Mouse (Mus musculus): ENCODE results near the gene Pgap3. TPM values are rescaled to one million over a fixed set of nuclear protein-coding genes. Genes with fewer than 3 reads are reported as not detected.
A peak's percentile ranks its signal among the peaks of the same experiment; 100 is the strongest.

Pgap3 gene
- 10 to 100 TPM in 1 of 2 experiments, 1 to 10 TPM in 1; 6.7 to 11.6 TPM for polyA plus RNA-seq (2017; shearing (Covaris generic))

GRCm38 (mm10) chr11:98400161-98400726 lies at the start of gene Pgap3:
Gene Pgap3 (minus strand): TSS chr11:98400490.
- peak; percentile 95 for ATAC-seq

DNA sequence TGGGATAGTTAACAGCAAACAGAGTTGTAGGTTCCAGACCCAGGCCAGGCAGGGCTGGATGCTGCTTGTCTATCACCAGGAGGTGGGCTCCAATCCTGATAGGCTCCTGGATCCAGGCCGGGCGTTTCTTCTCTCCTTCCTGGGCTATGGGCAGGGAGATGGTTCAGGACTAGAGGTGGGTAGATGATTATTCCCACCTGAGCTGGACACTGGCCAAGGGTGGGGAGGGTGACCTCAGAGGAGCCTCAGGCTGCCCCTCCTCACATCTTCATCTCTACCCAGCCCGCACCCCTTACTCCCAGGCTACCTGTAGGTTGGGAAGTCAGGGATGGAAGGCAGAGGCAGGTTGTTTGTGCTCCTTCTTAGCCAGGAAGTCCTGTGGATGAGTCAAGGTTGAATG lies 49.1 kb upstream of the Pgap3 start:
- ATAC-seq, result no peak

GRCm38 (mm10) chr11:98448191-98448790 lies 48.0 kb upstream of the Pgap3 start:
- no peak for ATAC-seq

DNA sequence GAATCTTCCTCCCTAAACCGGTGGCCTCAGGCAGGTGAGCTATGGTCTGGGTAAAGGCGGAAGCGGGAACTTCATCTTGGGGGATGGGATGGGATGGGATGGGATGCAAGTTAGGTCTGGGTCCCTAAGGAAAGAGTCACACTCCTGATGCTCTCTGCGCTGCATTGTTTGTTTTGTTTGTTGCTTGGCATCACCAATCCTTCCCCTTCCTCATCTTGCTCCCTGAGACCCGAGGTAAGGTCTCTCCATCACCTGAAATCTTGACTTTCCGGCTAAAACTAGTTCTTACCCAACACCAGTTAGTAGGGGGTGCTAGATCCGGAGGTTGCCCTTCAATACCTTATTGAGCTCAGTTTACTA lies 47.2 kb upstream of the Pgap3 start:
- no peak for ATAC-seq

DNA sequence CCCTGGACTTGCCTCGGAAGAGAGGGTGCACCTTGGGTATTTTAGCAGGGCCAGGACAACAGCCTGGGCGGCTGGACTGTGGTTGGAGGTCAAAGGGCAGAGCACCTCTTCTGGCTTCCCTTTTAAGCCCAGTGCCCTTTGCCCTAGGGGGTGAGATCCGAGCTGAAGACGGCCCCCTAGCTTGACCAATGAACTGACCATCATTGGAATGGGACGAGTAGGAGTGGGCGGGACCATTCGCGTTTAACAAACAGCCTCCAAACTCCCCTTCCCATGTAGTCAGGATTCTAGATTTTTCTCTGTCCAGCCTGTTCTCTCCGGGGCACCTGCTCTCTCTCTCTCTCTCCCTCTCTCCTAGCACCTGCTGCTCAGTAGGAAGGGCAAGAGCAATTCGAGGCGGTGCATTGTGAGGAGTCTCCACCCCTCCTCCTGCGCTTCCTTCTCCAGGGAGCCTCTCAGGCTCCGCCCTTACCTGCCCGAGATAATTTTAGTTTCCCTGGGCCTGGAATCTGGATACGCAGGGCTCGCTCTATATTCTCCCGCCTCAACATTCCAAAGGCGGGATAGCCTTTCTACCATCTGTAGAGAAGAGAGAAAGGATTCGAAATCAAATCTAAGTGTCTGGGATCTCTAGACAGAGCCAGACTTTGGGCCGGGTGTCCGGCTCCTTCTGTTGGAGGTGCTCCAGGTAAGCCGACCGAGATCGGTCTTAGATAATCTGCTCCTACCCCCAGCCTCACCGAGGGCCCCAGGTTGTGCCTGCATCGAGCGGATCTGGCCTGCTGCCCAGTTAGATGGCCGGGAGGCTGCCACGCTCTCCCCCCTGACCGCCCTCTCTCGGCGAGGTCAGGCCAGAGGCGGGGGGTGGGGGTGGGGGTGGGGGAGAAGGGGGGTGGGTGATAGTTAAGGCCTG lies 46.5 kb upstream of the Pgap3 start:
- ATAC-seq, result no peak

- no peak for ATAC-seq
Measured at GRCm38 (mm10) chr11:98446213-98446561, 45.9 kb upstream of the Pgap3 start, which contains the start of gene Grb7. Gene Grb7 (plus strand): TSS chr11:98446394.

- no peak for ATAC-seq
Measured at GRCm38 (mm10) chr11:98445679-98446078, 45.4 kb upstream of the Pgap3 start.

GRCm38 (mm10) chr11:98445238-98445637 lies 44.9 kb upstream of the Pgap3 start:
- ATAC-seq, result no peak

GRCm38 (mm10) chr11:98443688-98444087 lies 43.4 kb upstream of the Pgap3 start:
- ATAC-seq, result no peak

DNA sequence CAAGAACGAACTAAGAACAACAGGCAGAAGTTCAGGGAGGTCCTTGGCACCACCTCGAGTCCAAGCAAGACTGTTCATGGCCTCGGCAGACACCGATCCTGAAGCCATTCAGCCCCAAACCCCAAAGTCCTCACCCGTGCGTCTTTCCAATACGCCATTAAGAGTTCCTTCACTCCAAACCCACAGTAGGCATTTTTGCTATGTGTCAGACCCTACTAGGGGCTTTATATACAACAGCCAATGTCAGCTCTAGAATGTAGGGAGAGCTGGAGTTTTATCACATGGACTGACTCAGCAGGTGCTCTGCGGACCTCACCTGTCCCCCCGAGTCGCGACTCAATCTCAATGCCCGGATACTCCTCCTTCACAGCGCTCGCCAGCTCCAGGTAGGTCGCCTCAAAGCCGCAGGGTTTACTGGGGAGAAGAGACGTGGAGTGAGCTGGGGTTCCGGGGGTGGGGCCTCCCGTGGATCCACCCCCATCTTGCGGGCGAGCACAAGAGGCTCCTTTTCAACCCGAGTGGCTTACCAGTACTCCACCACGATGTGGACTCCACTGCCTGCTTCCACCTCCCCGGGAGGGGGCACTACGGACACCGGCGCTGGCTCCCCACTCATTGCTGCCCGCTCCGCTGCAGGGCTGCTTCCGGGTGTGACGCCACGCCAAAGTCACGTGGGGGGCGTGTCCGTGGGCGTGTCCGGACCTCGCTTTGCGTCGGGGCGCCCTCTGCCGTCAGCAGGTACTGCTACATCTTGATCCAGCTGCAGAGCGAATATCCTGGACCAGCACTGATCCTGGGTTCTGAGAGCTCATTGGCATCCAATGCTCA lies 38.3 kb upstream of the Pgap3 start, which contains the start of gene Mien1:
Gene Mien1, minus strand, starts transcription at position 661 of the 828 bp plus-strand sequence.
- ATAC-seq, result peak; percentile 92

GRCm38 (mm10) chr11:98437441-98437840 lies 37.2 kb upstream of the Pgap3 start:
- ATAC-seq, result no peak

GRCm38 (mm10) chr11:98435723-98436122 lies 35.4 kb upstream of the Pgap3 start:
- no peak for ATAC-seq

DNA sequence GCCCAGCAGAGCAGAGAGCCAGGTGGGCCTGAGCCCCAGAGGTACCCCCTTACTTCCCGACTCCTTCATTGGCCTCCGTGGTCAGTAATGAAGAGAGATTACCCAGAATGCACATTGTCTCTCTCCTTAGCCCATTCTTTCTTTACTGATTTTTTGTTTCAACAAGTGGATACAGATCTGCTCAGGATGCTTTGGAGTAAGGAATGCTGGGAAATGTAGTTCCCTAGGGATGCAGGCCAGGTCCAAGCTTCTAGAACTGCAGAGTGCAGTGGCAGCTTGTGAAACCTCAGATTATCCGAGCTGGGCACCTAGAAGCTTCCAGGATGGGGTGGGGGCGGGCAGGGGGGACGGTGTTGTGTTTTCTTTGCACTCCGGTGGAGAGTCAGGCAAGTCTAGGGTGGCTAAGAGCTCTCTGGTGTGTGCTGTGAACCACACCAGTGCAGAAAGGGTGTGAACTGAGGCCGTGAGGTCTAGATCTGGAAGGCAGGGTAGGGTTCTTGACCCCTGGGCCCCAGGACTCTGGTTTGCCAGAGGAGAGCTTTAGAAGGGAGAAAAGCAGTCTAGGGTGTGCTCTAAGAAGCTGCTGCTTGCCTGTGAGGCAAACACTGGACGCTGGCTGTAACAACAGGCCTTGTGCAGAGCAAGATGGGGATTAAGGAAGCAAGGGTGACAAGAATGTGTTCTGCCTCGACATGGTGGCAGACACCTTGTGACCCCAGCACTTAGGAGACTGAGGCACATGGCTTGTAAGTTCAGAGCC lies 31.6 kb upstream of the Pgap3 start:
- no peak for ATAC-seq

DNA sequence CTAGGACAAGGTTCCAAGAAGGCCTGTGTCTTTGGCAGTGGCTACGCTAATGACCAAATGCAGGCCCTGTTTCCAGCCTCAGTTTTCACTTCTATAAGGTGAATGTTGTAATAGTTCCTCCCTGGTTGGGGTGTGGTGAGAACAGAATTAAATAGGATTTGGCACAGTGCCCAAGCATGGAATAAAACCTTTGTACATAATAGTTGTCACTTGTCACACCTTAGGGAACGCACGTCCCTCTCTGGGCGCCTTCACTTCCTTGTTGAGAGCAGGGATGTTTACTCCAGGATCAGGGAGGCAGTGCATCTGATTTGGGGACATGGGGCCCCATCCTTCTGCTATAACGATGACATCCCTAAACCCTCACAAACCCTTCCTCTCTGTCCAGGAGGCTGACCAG lies 28.1 kb upstream of the Pgap3 start:
- no peak for ATAC-seq

- no peak for ATAC-seq
Measured at GRCm38 (mm10) chr11:98426592-98426991, 26.3 kb upstream of the Pgap3 start.

DNA sequence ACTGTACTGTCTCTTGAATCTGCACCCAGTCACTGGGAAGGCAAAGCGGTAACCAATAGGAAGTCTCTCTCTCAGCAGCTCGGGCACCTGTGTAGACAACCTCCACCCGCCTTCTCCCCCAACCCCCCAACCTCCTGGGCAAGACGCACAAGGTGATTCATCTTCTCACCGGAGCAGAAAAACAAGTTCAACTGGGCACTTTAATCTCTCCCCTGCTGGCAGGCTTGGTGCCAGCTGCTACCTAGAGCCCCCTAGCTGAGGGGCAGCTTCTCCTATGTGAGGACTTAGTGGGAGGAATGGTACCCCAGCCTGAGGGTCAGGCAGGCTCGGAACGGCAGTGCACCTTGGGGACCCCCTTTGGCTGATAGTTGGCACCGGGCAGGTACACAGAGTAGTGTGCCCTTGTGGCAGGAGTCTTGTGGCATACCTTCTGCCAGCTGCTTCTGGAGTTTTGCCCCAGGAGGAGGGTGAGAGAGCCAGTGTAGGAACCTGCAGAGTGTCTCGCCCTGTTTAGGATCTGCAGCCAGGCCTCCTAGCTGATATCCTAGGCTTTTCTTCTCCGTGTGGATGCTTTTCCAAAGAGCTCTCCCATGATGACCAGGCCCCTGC lies 18.8 kb upstream of the Pgap3 start:
- no peak for ATAC-seq

DNA sequence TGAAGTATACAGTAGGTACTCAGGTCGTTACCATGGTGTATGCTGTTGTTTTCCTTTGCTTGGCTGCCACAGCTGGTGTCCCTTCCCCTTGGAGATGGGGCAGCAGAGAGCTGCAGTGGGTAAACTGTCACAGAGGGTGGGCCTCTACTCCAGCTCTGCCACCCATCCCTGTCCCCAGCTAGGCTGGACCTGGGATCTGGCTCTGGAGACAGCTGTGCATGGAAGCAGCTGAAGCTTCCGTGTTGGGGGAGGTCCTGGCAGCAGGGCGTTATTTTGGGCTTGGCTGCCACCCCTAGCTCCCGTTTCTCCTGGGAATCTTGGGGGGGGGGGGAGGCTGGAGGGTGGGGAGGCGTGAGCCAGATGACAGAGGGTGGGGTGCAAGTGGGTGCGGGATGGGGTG lies 18.0 kb upstream of the Pgap3 start:
- ATAC-seq, result no peak

DNA sequence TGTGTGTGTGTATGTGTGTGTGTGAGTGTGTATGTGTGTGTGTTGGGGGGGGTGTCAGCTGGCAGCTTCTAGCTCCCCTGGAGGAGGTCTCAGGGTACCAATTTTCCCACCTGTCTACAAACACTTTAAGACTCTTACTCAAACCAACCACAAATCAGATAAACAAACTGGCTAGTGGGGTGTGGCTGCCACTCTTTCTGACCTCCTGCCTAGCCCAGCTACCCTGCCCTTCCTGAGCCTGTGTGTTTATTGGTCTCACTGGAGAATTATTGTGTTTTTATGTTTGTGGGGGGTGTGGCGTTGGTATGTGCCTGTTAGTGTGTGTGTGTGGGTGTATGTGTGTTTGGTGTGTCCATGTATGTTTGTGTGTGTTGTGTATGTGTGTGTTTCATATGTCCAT lies 16.8 kb upstream of the Pgap3 start:
- ATAC-seq, result no peak

DNA sequence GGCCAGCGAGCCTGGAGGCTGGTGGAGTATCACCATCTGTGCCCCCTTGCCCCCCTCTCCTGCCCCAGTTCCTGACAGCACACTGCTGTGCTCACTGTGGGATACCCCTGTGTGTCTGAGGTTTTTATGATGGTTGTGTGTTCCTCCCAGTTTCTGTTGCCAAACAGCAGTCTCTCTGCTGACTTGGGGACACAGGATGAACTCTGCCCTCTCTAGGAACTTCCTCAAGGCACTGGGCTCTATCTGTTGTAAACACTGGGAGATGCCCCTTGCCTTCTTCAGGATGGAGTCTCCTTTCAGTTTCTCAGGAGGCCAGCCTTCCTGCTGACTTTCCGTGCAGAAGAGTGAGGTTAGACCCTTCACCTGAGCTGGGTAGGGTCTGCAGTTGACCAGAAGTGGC lies 13.9 kb upstream of the Pgap3 start:
- no peak for ATAC-seq

GRCm38 (mm10) chr11:98413731-98414130 lies 13.4 kb upstream of the Pgap3 start:
- ATAC-seq, result no peak

DNA sequence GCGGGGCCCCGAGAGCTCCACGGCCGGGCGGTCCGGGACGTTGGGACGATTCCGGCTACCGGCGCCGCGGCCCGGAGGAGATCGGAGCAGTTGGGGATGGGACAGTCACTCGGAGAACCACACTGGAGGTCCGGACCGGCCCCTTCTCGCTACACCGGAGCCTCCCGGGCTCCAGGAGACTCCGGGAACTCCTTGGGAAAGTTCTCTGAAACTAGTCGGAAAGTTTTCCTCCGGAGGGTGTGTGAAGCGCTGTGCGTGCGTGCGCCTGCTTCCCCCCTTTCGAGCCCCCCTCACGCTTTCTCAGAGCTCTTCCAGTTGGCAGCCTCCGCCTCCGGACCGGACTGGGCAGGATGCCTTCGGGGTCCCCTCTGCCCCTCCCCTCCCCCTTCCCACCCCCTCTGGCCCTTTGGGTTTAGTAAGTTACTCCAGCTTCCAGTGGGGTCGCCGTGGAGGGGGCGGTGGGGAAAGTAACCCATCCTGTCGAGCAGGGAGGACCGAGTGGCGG lies 12.6 kb upstream of the Pgap3 start:
- ATAC-seq, result no peak
